Mouse (Mus musculus): ENCODE measurements around the gene Thap2.

DNA sequence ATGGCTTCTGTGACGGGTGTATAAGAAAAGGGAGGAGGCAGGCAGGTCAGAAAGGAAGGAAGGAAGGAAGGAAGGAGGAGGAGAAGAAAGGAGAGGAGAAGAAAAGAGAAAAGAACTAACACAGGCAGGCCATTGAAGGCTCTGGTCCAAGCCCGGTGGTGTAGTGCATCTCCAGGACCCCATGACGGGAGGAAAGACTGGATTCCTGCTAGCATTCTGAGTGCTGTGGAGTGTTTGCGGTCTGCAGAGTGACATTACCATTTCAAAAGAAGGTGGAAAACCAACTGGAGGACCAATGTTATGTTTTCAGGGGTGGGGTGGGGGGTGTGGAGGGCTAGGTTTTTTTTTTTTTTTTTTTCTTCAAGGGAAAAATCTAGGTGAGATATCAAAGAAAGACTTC, 37.7 kb upstream of the Thap2 start:
- TF ChIP-seq CTCF (IDR thresholded peaks at IDR 0.05; ENCODE audit: control insufficient read depth, insufficient read depth, insufficient read length) (no peak), MAX (IDR thresholded peaks at IDR 0.05) (no peak), USF1 (IDR thresholded peaks at IDR 0.05; ENCODE audit: low read depth) (no peak), CEBPB (IDR thresholded peaks at IDR 0.05; ENCODE audit: low read depth) (no peak), MYOD1 (IDR thresholded peaks at IDR 0.05; ENCODE audit: control insufficient read depth, insufficient read length, low read depth) (no peak), FOSL1 (IDR thresholded peaks at IDR 0.05; ENCODE audit: insufficient read depth, low read length, poor library complexity, severe bottlenecking) (no peak)
